Mouse (Mus musculus) cortical plate, adult 2 months (tissue): ENCODE measurements around the gene Brdt. TPM values are rescaled to one million over a fixed set of nuclear protein-coding genes. Genes with fewer than 3 reads are reported as not detected.

Experiments
- H3K27ac ChIP-seq: fragments of 200-500 bp; 2 replicates; pipeline ENCODE4 v1.5.1; 2012; ENCODE audit warnings: low read length, control low read depth, inconsistent platforms; ENCODE audit not compliant: insufficient read depth
- H3K4me1 ChIP-seq: fragments of 200-500 bp; 2 replicates; pipeline ENCODE4 v1.6.1; 2011; ENCODE audit warnings: low read length; ENCODE audit not compliant: control insufficient read depth, insufficient read depth
- H3K4me3 ChIP-seq: fragments of 200-500 bp; 2 replicates; pipeline ENCODE4 v1.5.1; 2011; ENCODE audit warnings: mild to moderate bottlenecking, low read length, control low read depth; ENCODE audit not compliant: insufficient read depth
- CTCF ChIP-seq: fragments of 200-500 bp; IDR thresholded peaks from 2 replicates; pipeline ENCODE4 v1.5.1; 2011; ENCODE audit warnings: mild to moderate bottlenecking, control low read depth, low read length; ENCODE audit not compliant: insufficient read depth; ENCODE audit errors: extremely low read depth
- POLR2A ChIP-seq: fragments of 200-500 bp; IDR thresholded peaks from 2 replicates; pipeline ENCODE4 v1.6.1; 2011; ENCODE audit warnings: mild to moderate bottlenecking, low read length, control low read depth; ENCODE audit not compliant: insufficient read depth; ENCODE audit errors: extremely low read depth
- polyA plus RNA-seq: library from polyadenylated mRNA; depleted of rRNA; stranded (reverse); fragments of >200 nt; gene quantifications from 2 replicates; pipeline ENCODE4 v1.2.3, GENCODE M21; 2012; rRNA removed

The Brdt gene
- polyA plus RNA-seq, result 12.9 and 13.4 TPM in 2 replicates

DNA sequence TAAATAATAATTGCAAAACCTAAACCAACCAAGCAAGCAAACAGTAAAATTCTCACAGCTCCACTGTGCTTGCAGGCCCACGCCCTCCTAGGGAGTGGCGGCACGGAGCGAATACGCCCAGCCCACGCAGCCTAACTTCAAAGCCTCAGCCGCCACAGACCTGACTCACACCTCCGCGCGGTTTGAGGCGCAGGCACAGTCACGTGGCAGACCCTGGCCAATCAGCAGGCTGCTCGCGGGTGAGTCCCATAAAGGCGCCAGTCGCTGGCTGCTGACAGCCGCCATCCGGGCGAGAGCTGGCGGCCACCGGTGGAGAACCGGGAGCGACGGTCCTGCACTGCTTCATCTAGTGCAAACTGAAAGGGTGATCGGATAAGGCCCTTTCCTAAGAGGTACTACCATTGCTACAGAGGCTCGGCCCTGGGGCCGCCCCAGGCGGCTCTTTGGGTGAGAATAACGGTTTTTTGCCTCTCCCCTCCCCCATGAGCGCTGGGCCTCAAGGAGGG, at the start of gene Brdt:
Gene Brdt (plus strand): TSS at position 244 of the 506 bp plus-strand sequence.
- Histone ChIP-seq H3K27ac (no peak within 1 kb of the TSS), H3K4me3 (no peak within 1 kb of the TSS), H3K4me1 (no peaks in the 10 kb centered on the region)
- TF ChIP-seq POLR2A (no peak), CTCF (no peak)

GRCm38 (mm10) chr5:107282561-107283307, 48.2 kb upstream of the Brdt start:
- H3K27ac ChIP-seq, result no peak overlapping the region
- TF ChIP-seq POLR2A (no peak), CTCF (no peak)
- no peak overlapping the region for H3K4me3 ChIP-seq
- peaks cover 6% of the 10 kb centered on the region; the same call in 1 of the 2 replicates for H3K4me1 ChIP-seq

- Histone ChIP-seq H3K4me1 (peaks cover 6% of the 10 kb centered on the region; the same call in 1 of the 2 replicates), H3K27ac (no peak overlapping the region), H3K4me3 (no peak overlapping the region)
- TF ChIP-seq POLR2A (no peak), CTCF (no peak)
Observed at GRCm38 (mm10) chr5:107283935-107284524, 46.9 kb upstream of the Brdt start.

DNA sequence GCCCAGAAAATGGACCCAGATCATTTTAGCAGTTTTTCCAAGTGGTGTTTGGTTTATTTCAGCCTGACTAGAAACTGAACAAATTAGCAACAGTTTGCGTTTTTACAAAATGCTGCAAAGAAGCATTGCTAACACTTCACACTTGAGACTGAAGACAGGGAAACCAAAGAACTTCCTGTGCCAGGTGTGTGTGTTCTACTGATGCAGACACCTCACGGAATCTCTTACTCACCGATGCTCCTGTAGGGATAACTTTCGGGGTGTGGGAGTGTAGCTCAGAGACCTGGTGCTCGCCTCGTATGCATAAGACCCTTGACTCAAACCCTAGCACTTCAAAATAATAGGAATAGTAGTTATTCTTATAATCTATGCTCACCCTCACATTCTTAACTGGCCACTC, 45.4 kb upstream of the Brdt start:
- H3K4me1 ChIP-seq, result peaks cover 6% of the 10 kb centered on the region; the same call in 1 of the 2 replicates
- no peak overlapping the region for H3K4me3 ChIP-seq
- no peak for TF ChIP-seq CTCF
- TF ChIP-seq POLR2A, result no peak

GRCm38 (mm10) chr5:107287254-107287907, 43.6 kb upstream of the Brdt start:
- H3K4me3 ChIP-seq, result peak overlapping the region; percentile 98; the same call in 1 of the 2 replicates
- TF ChIP-seq CTCF, result peak; percentile 37; the same call in 1 of the 2 replicates
- TF ChIP-seq POLR2A, result no peak
- H3K27ac ChIP-seq, result no peak overlapping the region
- H3K4me1 ChIP-seq, result peaks cover 6% of the 10 kb centered on the region; the same call in 1 of the 2 replicates

More for the DNA sequence above, 45.4 kb upstream of the Brdt start:
- H3K27ac ChIP-seq, result no peak overlapping the region

DNA sequence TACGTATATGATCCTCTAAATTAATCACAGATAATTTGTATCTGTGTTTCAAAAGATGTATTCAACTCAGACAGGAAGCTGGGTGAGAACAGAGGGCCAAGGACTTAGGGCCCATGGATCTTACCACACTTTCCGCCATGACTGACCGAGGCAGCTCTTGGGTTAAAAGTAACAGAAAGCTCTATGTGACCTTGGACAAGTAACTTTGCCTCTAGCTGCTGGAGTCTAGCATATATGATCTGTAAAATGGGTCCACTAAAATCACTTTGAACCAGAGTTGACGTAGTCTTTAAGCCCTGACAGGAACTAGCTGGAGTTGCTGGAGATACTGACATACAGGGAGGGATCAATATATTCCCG, 43.1 kb upstream of the Brdt start:
- Histone ChIP-seq H3K4me1 (peaks cover 6% of the 10 kb centered on the region; the same call in 1 of the 2 replicates), H3K27ac (no peak overlapping the region), H3K4me3 (peak overlapping the region; percentile 98)
- no peak for TF ChIP-seq CTCF

GRCm38 (mm10) chr5:107288427-107289233, 42.3 kb upstream of the Brdt start:
- H3K4me1 ChIP-seq, result peaks cover 2% of the 10 kb centered on the region; the same call in 1 of the 2 replicates
- peak overlapping the region; percentile 68 for H3K27ac ChIP-seq
- no peak for TF ChIP-seq CTCF
- no peak for TF ChIP-seq POLR2A
- peak overlapping the region; percentile 98 for H3K4me3 ChIP-seq

DNA sequence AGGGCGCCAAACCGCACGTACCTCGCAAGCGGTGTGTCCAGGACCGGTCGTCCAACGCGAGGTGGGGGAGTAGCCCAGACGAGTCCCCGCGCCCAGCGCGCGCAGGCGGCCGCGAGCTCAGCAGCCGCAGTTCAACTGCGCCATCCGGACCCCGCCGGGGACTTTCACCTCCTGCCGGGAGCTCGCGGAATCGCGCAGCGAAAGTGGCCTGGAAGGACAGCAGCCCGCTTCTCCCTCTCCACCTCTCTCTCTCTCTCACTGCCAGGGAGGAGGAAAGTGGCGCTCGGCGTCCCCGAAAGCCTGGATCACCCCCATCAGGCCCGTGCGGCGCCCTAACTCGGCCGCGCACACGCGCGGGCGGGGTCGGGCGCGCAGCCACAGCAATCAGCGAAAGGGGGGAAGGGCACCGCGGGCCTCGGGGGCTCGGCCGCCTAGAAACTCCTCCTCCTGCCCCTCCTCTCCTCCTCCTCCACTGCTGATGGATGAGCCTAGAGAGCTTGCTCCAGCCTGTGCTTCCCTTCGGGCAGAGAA, 41.7 kb upstream of the Brdt start, which contains the start of gene Tgfbr3:
Gene Tgfbr3 (minus strand): TSS at position 396 of the 531 bp plus-strand sequence.
- H3K4me3 ChIP-seq, result peak within 1 kb of the TSS; percentile 98
- no peaks in the 10 kb centered on the region for H3K4me1 ChIP-seq
- peak within 1 kb of the TSS; percentile 68 for H3K27ac ChIP-seq
- TF ChIP-seq POLR2A (peak; percentile 42; the same call in 1 of the 2 replicates), CTCF (no peak)

DNA sequence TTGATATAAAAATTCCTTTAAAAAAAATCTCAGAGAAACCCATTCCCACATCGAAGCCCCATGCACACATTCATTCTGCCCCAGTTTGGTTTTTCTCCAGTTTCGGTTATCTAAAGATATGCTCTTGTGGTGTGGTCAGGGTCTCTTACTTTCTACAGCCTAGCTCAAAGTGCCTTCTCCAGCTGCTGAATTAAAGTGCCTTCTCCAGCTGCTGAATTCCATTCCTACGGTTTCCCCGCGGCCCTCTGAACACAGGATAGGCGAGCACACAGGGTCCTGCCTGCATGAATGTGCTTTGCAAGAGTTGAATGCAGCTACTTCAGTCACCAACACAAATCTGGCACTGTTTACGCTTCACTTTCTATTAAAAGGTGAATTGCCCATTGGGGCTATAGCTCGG, 41.0 kb upstream of the Brdt start:
- Histone ChIP-seq H3K4me3 (no peak overlapping the region; the same call in 1 of the 2 replicates), H3K4me1 (no peaks in the 10 kb centered on the region), H3K27ac (no peak overlapping the region)
- TF ChIP-seq CTCF (no peak), POLR2A (no peak)
